Mouse (Mus musculus) heart, adult 2 months (tissue): Measurements from ENCODE around the gene Npepl1.

ENCODE experiments used
- CTCF ChIP-seq: fragments of 200-600 bp; IDR thresholded peaks from 2 replicates; pipeline ENCODE4 v1.8.1; 2022; ENCODE audit warnings: antibody characterized with exemption, mild to moderate bottlenecking, moderate library complexity
- POLR2A ChIP-seq: fragments of 200-500 bp; IDR thresholded peaks from 2 replicates; pipeline ENCODE4 v1.6.1; 2011; ENCODE audit warnings: mild to moderate bottlenecking, low read depth, low read length, control low read depth; ENCODE audit not compliant: insufficient read depth

GRCm38 (mm10) chr2:174076433-174076824 is 33.7 kb upstream of the Npepl1 start:
- TF ChIP-seq CTCF = no peak
- TF ChIP-seq POLR2A = no peak
